Mouse (Mus musculus) urinary bladder, postnatal 36 days (tissue): ENCODE data around the gene Rtn4rl1.

Experiments used
- DNase-seq, 2 experiments: peaks; one replicate each; pipeline ENCODE4 v3.0.0; 2022; ENCODE audit warnings: low spot score in 2 of 2, mixed read lengths in 1 of 2

Gene Rtn4rl1

GRCm38 (mm10) chr11:75184986-75185385 is 8.6 kb upstream of the Rtn4rl1 start:
- DNase-seq: no peak

GRCm38 (mm10) chr11:75189713-75190370 is 3.7 kb upstream of the Rtn4rl1 start:
- no peak for DNase-seq

GRCm38 (mm10) chr11:75190371-75190724 is 3.2 kb upstream of the Rtn4rl1 start:
- peak in 1 of 2 experiments; percentile 85 for DNase-seq

- no peak for DNase-seq
Measured at GRCm38 (mm10) chr11:75190905-75191441, 2.6 kb upstream of the Rtn4rl1 start, which contains the start of gene Dph1. TSS of gene Dph1 (minus strand) at chr11:75191241.

- no peak for DNase-seq
Measured at GRCm38 (mm10) chr11:75191841-75192240, 1.7 kb upstream of the Rtn4rl1 start.

- peak; percentile 74 to 88 for DNase-seq
Measured at GRCm38 (mm10) chr11:75192336-75193214, 1.0 kb upstream of the Rtn4rl1 start.

GRCm38 (mm10) chr11:75194121-75194849 is 702 bp downstream of the Rtn4rl1 start:
- DNase-seq: no peak

- peak in 1 of 2 experiments; percentile 29 for DNase-seq
Measured at GRCm38 (mm10) chr11:75194850-75195461, 1.4 kb downstream of the Rtn4rl1 start.

GRCm38 (mm10) chr11:75196131-75196530 is 2.5 kb downstream of the Rtn4rl1 start:
- DNase-seq: no peak

- DNase-seq: no peak
Measured at GRCm38 (mm10) chr11:75197956-75198355, 4.4 kb downstream of the Rtn4rl1 start.

- DNase-seq: no peak
Measured at GRCm38 (mm10) chr11:75198792-75199191, 5.2 kb downstream of the Rtn4rl1 start.

GRCm38 (mm10) chr11:75199951-75200350 is 6.4 kb downstream of the Rtn4rl1 start:
- no peak for DNase-seq

GRCm38 (mm10) chr11:75200935-75201334 is 7.4 kb downstream of the Rtn4rl1 start:
- no peak for DNase-seq

- no peak for DNase-seq
Measured at GRCm38 (mm10) chr11:75201721-75202120, 8.1 kb downstream of the Rtn4rl1 start.

GRCm38 (mm10) chr11:75203926-75204325 is 10.3 kb downstream of the Rtn4rl1 start:
- no peak for DNase-seq

- DNase-seq: no peak
Measured at GRCm38 (mm10) chr11:75204472-75204871, 10.9 kb downstream of the Rtn4rl1 start.

GRCm38 (mm10) chr11:75206347-75206746 is 12.8 kb downstream of the Rtn4rl1 start:
- DNase-seq: no peak

GRCm38 (mm10) chr11:75209363-75209762 is 15.8 kb downstream of the Rtn4rl1 start:
- no peak for DNase-seq

- DNase-seq: no peak
Measured at GRCm38 (mm10) chr11:75210093-75210492, 16.5 kb downstream of the Rtn4rl1 start.

GRCm38 (mm10) chr11:75210755-75211154 is 17.2 kb downstream of the Rtn4rl1 start:
- DNase-seq: no peak

- no peak for DNase-seq
Measured at GRCm38 (mm10) chr11:75212031-75212667, 18.6 kb downstream of the Rtn4rl1 start.
